Mouse (Mus musculus): Measurements from ENCODE around the gene Cdyl2. TPM values are rescaled to one million over a fixed set of nuclear protein-coding genes. Genes with fewer than 3 reads are reported as not detected.
A peak's percentile ranks its signal among the peaks of the same experiment; 100 is the strongest.

The Cdyl2 gene
- polyA plus RNA-seq, 1 experiment from 2014 or later: 4.3 TPM

GRCm38 (mm10) chr8:116656811-116657210, 76.0 kb downstream of the Cdyl2 start:
- 75% methylated on average over 3 of the region's 3 CpGs for WGBS
- Histone ChIP-seq H3K36me3 (ENCODE audit: control insufficient read depth, insufficient read depth, low read length) (no peaks in the 10 kb centered on the region), H3K27ac (ENCODE audit: low read depth, low read length) (no peak overlapping the region), H3K9me3 (ENCODE audit: control insufficient read depth, low read length) (no peaks in the 10 kb centered on the region), H3K4me1 (ENCODE audit: control insufficient read depth, insufficient read depth, low read length) (no peaks in the 10 kb centered on the region), H3K9ac (ENCODE audit: low read length) (no peak overlapping the region), H3K4me3 (ENCODE audit: low read depth, low read length) (no peak overlapping the region), H3K4me2 (no peak overlapping the region), H3K27me3 (ENCODE audit: control insufficient read depth, insufficient read depth, low read length) (no peaks in the 10 kb centered on the region)
- DNase-seq (ENCODE audit: low spot score, missing footprints) (no peak), ATAC-seq (ENCODE audit: low FRiP score) (no peak)

GRCm38 (mm10) chr8:116654881-116655280, 77.9 kb downstream of the Cdyl2 start:
- DNase-seq (ENCODE audit: low spot score, missing footprints) (no peak), ATAC-seq (ENCODE audit: low FRiP score) (no peak)
- no peak overlapping the region for H3K4me3 ChIP-seq (ENCODE audit: low read depth, low read length)
- 84% methylated on average over 3 of the region's 3 CpGs for WGBS
- H3K9me3 ChIP-seq (ENCODE audit: control insufficient read depth, low read length): no peaks in the 10 kb centered on the region
- no peak overlapping the region for H3K9ac ChIP-seq (ENCODE audit: low read length)
- no peak overlapping the region for H3K4me2 ChIP-seq
- H3K27me3 ChIP-seq (ENCODE audit: control insufficient read depth, insufficient read depth, low read length): no peaks in the 10 kb centered on the region
- no peaks in the 10 kb centered on the region for H3K4me1 ChIP-seq (ENCODE audit: control insufficient read depth, insufficient read depth, low read length)
- H3K36me3 ChIP-seq (ENCODE audit: control insufficient read depth, insufficient read depth, low read length): no peaks in the 10 kb centered on the region
- no peak overlapping the region for H3K27ac ChIP-seq (ENCODE audit: low read depth, low read length)

GRCm38 (mm10) chr8:116652949-116653348, 79.8 kb downstream of the Cdyl2 start:
- no peaks in the 10 kb centered on the region for H3K27me3 ChIP-seq (ENCODE audit: control insufficient read depth, insufficient read depth, low read length)
- H3K9me3 ChIP-seq (ENCODE audit: control insufficient read depth, low read length): no peaks in the 10 kb centered on the region
- ATAC-seq (ENCODE audit: low FRiP score): no peak
- H3K9ac ChIP-seq (ENCODE audit: low read length): no peak overlapping the region
- H3K27ac ChIP-seq (ENCODE audit: low read depth, low read length): no peak overlapping the region
- 75% methylated on average over 4 of the region's 4 CpGs for WGBS
- no peaks in the 10 kb centered on the region for H3K4me1 ChIP-seq (ENCODE audit: control insufficient read depth, insufficient read depth, low read length)
- DNase-seq (ENCODE audit: low spot score, missing footprints): no peak
- no peak overlapping the region for H3K4me3 ChIP-seq (ENCODE audit: low read depth, low read length)
- no peaks in the 10 kb centered on the region for H3K36me3 ChIP-seq (ENCODE audit: control insufficient read depth, insufficient read depth, low read length)
- H3K4me2 ChIP-seq: no peak overlapping the region

GRCm38 (mm10) chr8:116649975-116650725, 82.6 kb downstream of the Cdyl2 start:
- no peak overlapping the region for H3K9ac ChIP-seq (ENCODE audit: low read length)
- no peaks in the 10 kb centered on the region for H3K4me1 ChIP-seq (ENCODE audit: control insufficient read depth, insufficient read depth, low read length)
- ATAC-seq (ENCODE audit: low FRiP score): no peak
- H3K4me3 ChIP-seq (ENCODE audit: low read depth, low read length): no peak overlapping the region
- DNase-seq (ENCODE audit: low spot score, missing footprints): no peak
- no peaks in the 10 kb centered on the region for H3K36me3 ChIP-seq (ENCODE audit: control insufficient read depth, insufficient read depth, low read length)
- WGBS: 84% methylated on average over 16 of the region's 16 CpGs
- no peaks in the 10 kb centered on the region for H3K27me3 ChIP-seq (ENCODE audit: control insufficient read depth, insufficient read depth, low read length)
- H3K4me2 ChIP-seq: no peak overlapping the region
- no peaks in the 10 kb centered on the region for H3K9me3 ChIP-seq (ENCODE audit: control insufficient read depth, low read length)
- no peak overlapping the region for H3K27ac ChIP-seq (ENCODE audit: low read depth, low read length)

- WGBS: 93% methylated on average over 4 of the region's 4 CpGs
- DNase-seq (ENCODE audit: low spot score, missing footprints): no peak
- H3K27me3 ChIP-seq (ENCODE audit: control insufficient read depth, insufficient read depth, low read length): no peaks in the 10 kb centered on the region
Measured at GRCm38 (mm10) chr8:116645376-116645775, 87.4 kb downstream of the Cdyl2 start.

GRCm38 (mm10) chr8:116640925-116641324, 91.9 kb downstream of the Cdyl2 start:
- 88% methylated on average over 10 of the region's 10 CpGs for WGBS
- no peak for DNase-seq (ENCODE audit: low spot score, missing footprints)
- no peak overlapping the region for H3K27ac ChIP-seq (ENCODE audit: low read depth, low read length)
- H3K36me3 ChIP-seq (ENCODE audit: control insufficient read depth, insufficient read depth, low read length): no peaks in the 10 kb centered on the region
- no peak overlapping the region for H3K4me2 ChIP-seq
- no peak overlapping the region for H3K9ac ChIP-seq (ENCODE audit: low read length)
- no peak for ATAC-seq (ENCODE audit: low FRiP score)
- H3K27me3 ChIP-seq (ENCODE audit: control insufficient read depth, insufficient read depth, low read length): no peaks in the 10 kb centered on the region
- no peaks in the 10 kb centered on the region for H3K4me1 ChIP-seq (ENCODE audit: control insufficient read depth, insufficient read depth, low read length)
- H3K4me3 ChIP-seq (ENCODE audit: low read depth, low read length): no peak overlapping the region
- H3K9me3 ChIP-seq (ENCODE audit: control insufficient read depth, low read length): no peaks in the 10 kb centered on the region

More at GRCm38 (mm10) chr8:116645376-116645775, 87.4 kb downstream of the Cdyl2 start:
- H3K36me3 ChIP-seq (ENCODE audit: control insufficient read depth, insufficient read depth, low read length): no peaks in the 10 kb centered on the region
- H3K4me2 ChIP-seq: no peak overlapping the region
- H3K27ac ChIP-seq (ENCODE audit: low read depth, low read length): no peak overlapping the region
- H3K4me1 ChIP-seq (ENCODE audit: control insufficient read depth, insufficient read depth, low read length): no peaks in the 10 kb centered on the region
- no peak overlapping the region for H3K4me3 ChIP-seq (ENCODE audit: low read depth, low read length)
- H3K9ac ChIP-seq (ENCODE audit: low read length): no peak overlapping the region
- ATAC-seq (ENCODE audit: low FRiP score): no peak
- H3K9me3 ChIP-seq (ENCODE audit: control insufficient read depth, low read length): no peaks in the 10 kb centered on the region

- Histone ChIP-seq H3K27ac (ENCODE audit: low read depth, low read length) (no peak overlapping the region), H3K9me3 (ENCODE audit: control insufficient read depth, low read length) (no peaks in the 10 kb centered on the region), H3K9ac (ENCODE audit: low read length) (no peak overlapping the region), H3K4me2 (no peak overlapping the region), H3K4me1 (ENCODE audit: control insufficient read depth, insufficient read depth, low read length) (no peaks in the 10 kb centered on the region), H3K4me3 (ENCODE audit: low read depth, low read length) (no peak overlapping the region), H3K36me3 (ENCODE audit: control insufficient read depth, insufficient read depth, low read length) (no peaks in the 10 kb centered on the region), H3K27me3 (ENCODE audit: control insufficient read depth, insufficient read depth, low read length) (no peaks in the 10 kb centered on the region)
- 86% methylated on average over 4 of the region's 4 CpGs for WGBS
- ATAC-seq (ENCODE audit: low FRiP score) (no peak), DNase-seq (ENCODE audit: low spot score, missing footprints) (peak; percentile 44)
Measured at GRCm38 (mm10) chr8:116637998-116638397, 94.8 kb downstream of the Cdyl2 start.

GRCm38 (mm10) chr8:116637193-116637592, 95.6 kb downstream of the Cdyl2 start:
- H3K4me3 ChIP-seq (ENCODE audit: low read depth, low read length): no peak overlapping the region
- WGBS: 94% methylated on average over 7 of the region's 7 CpGs
- no peak for ATAC-seq (ENCODE audit: low FRiP score)

GRCm38 (mm10) chr8:116636396-116636795, 96.4 kb downstream of the Cdyl2 start:
- no peaks in the 10 kb centered on the region for H3K9me3 ChIP-seq (ENCODE audit: control insufficient read depth, low read length)
- WGBS: 83% methylated on average over 10 of the region's 10 CpGs
- H3K27ac ChIP-seq (ENCODE audit: low read depth, low read length): no peak overlapping the region
- H3K27me3 ChIP-seq (ENCODE audit: control insufficient read depth, insufficient read depth, low read length): no peaks in the 10 kb centered on the region
- H3K4me3 ChIP-seq (ENCODE audit: low read depth, low read length): no peak overlapping the region
- no peak for DNase-seq (ENCODE audit: low spot score, missing footprints)
- no peak overlapping the region for H3K9ac ChIP-seq (ENCODE audit: low read length)
- no peaks in the 10 kb centered on the region for H3K36me3 ChIP-seq (ENCODE audit: control insufficient read depth, insufficient read depth, low read length)
- ATAC-seq (ENCODE audit: low FRiP score): no peak
- H3K4me2 ChIP-seq: no peak overlapping the region
- no peaks in the 10 kb centered on the region for H3K4me1 ChIP-seq (ENCODE audit: control insufficient read depth, insufficient read depth, low read length)

More at GRCm38 (mm10) chr8:116637193-116637592, 95.6 kb downstream of the Cdyl2 start:
- no peaks in the 10 kb centered on the region for H3K27me3 ChIP-seq (ENCODE audit: control insufficient read depth, insufficient read depth, low read length)
- H3K36me3 ChIP-seq (ENCODE audit: control insufficient read depth, insufficient read depth, low read length): no peaks in the 10 kb centered on the region
- H3K9me3 ChIP-seq (ENCODE audit: control insufficient read depth, low read length): no peaks in the 10 kb centered on the region
- H3K4me1 ChIP-seq (ENCODE audit: control insufficient read depth, insufficient read depth, low read length): no peaks in the 10 kb centered on the region
- no peak overlapping the region for H3K4me2 ChIP-seq
- DNase-seq (ENCODE audit: low spot score, missing footprints): peak; percentile 47
- H3K9ac ChIP-seq (ENCODE audit: low read length): no peak overlapping the region
- no peak overlapping the region for H3K27ac ChIP-seq (ENCODE audit: low read depth, low read length)
